Mouse (Mus musculus) cerebellum, adult 2 months (tissue): ENCODE measurements at regions not wholly inside any gene's neighbourhood (a gene's known extent, or its start where the extent isn't known, plus 50 kb on each side); places are given as distances from the start of the nearest gene placed in this dataset.
"Not testable (repeated sequence)": the region's sequence is repeated elsewhere in the genome, so short reads cannot be mapped to it uniquely, and the experiment has no call there.

Source experiments
- DNase-seq, 2 experiments: peaks; one replicate each; pipeline ENCODE4 v3.0.0; 2021
- H3K27ac ChIP-seq: fragments of 200-500 bp; 2 replicates; pipeline ENCODE4 v1.5.1; 2012; ENCODE audit warnings: low read length, control low read depth, inconsistent platforms; ENCODE audit not compliant: insufficient read depth
- H3K27me3 ChIP-seq: fragments of 200-500 bp; 2 replicates; pipeline ENCODE4 v1.6.1; 2012; ENCODE audit warnings: inconsistent platforms, mild to moderate bottlenecking, low read length, moderate library complexity; ENCODE audit not compliant: control insufficient read depth, insufficient read depth
- H3K4me1 ChIP-seq: fragments of 200-500 bp; 2 replicates; pipeline ENCODE4 v1.6.1; 2011; ENCODE audit warnings: low read length; ENCODE audit not compliant: control insufficient read depth, insufficient read depth
- H3K4me3 ChIP-seq: fragments of 200-500 bp; replicated peaks from 2 replicates; pipeline ENCODE3; 2011; ENCODE audit warnings: mild to moderate bottlenecking, low read depth, low read length, control low read depth; ENCODE audit not compliant: insufficient read depth
- CTCF ChIP-seq: fragments of 200-500 bp; IDR thresholded peaks from 2 replicates; pipeline ENCODE4 v1.5.1; 2011; ENCODE audit warnings: low read depth, mild to moderate bottlenecking, control low read depth, low read length, moderate library complexity, borderline replicate concordance; ENCODE audit not compliant: insufficient read depth
- POLR2A ChIP-seq: fragments of 200-500 bp; IDR thresholded peaks from 2 replicates; pipeline ENCODE4 v1.6.1; 2011; ENCODE audit warnings: low read length, control low read depth, borderline replicate concordance; ENCODE audit not compliant: insufficient read depth
- WGBS: fragments of 180-500 bp; shearing (Covaris S2); methylation state at CpG from one replicate; pipeline ENCODE4 v1.1.7; 2018; 5-methylcytosine and 5-hydroxymethylcytosine counted together

- WGBS = 96% methylated on average over 16 of the region's 16 CpGs
- not testable (repeated sequence) for H3K27me3 ChIP-seq
Measured at GRCm38 (mm10) chr8:118209301-118209700, 74.2 kb upstream of the Cdh13 start.

GRCm38 (mm10) chr8:118190866-118191265, 92.7 kb upstream of the Cdh13 start:
- Histone ChIP-seq H3K27ac (no peak overlapping the region), H3K4me1 (no peaks in the 10 kb centered on the region), H3K27me3 (no peaks in the 10 kb centered on the region), H3K4me3 (no peak overlapping the region)
- WGBS = 76% methylated on average over 6 of the region's 6 CpGs
- DNase-seq = no peak
- TF ChIP-seq CTCF (no peak), POLR2A (no peak)

More at GRCm38 (mm10) chr8:118209301-118209700, 74.2 kb upstream of the Cdh13 start:
- not testable (repeated sequence) for H3K4me1 ChIP-seq, H3K4me3 ChIP-seq, H3K27ac ChIP-seq, DNase-seq

- no peak for TF ChIP-seq POLR2A
- no peak for TF ChIP-seq CTCF
- Histone ChIP-seq H3K27ac (no peak overlapping the region), H3K27me3 (no peaks in the 10 kb centered on the region), H3K4me3 (no peak overlapping the region), H3K4me1 (no peaks in the 10 kb centered on the region)
- DNase-seq = no peak
- WGBS = 70% methylated on average over 15 of the region's 15 CpGs
Measured at GRCm38 (mm10) chr8:118189226-118189625, 94.3 kb upstream of the Cdh13 start.

DNA sequence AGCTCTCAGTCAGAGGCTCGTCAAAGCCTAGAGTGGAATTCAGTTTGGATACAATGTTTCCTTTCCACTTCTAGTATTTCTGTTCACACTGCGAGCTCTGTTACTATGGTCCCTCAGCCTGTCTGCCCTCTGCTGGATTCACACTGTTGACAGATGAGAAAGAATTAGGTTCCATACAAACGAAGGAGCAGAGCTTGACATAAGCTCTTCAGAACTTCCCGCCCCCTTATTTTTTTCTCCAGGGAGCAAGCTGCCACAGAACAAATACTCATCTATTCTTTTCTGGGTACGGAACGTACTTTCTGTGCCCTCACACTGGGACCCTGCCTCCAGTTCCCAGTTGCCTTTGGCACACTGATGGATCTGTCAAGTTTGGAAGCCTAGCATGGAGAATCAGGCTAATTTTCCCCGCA, 114.5 kb upstream of the Cdh13 start:
- Histone ChIP-seq H3K27me3 (no peaks in the 10 kb centered on the region), H3K4me3 (no peak overlapping the region), H3K4me1 (no peaks in the 10 kb centered on the region), H3K27ac (no peak overlapping the region)
- WGBS = 4% methylated on average over 7 of the region's 7 CpGs
- TF ChIP-seq CTCF = no peak
- no peak for TF ChIP-seq POLR2A
- DNase-seq = peak in 1 of 2 experiments; percentile 8

GRCm38 (mm10) chr8:118162171-118162570, 121.4 kb upstream of the Cdh13 start:
- Histone ChIP-seq H3K4me3 (no peak overlapping the region), H3K27ac (no peak overlapping the region), H3K4me1 (no peaks in the 10 kb centered on the region), H3K27me3 (no peaks in the 10 kb centered on the region)
- TF ChIP-seq POLR2A = no peak
- no peak for TF ChIP-seq CTCF
- WGBS = 4% methylated on average over 10 of the region's 10 CpGs
- peak; percentile 16 to 24 for DNase-seq

DNA sequence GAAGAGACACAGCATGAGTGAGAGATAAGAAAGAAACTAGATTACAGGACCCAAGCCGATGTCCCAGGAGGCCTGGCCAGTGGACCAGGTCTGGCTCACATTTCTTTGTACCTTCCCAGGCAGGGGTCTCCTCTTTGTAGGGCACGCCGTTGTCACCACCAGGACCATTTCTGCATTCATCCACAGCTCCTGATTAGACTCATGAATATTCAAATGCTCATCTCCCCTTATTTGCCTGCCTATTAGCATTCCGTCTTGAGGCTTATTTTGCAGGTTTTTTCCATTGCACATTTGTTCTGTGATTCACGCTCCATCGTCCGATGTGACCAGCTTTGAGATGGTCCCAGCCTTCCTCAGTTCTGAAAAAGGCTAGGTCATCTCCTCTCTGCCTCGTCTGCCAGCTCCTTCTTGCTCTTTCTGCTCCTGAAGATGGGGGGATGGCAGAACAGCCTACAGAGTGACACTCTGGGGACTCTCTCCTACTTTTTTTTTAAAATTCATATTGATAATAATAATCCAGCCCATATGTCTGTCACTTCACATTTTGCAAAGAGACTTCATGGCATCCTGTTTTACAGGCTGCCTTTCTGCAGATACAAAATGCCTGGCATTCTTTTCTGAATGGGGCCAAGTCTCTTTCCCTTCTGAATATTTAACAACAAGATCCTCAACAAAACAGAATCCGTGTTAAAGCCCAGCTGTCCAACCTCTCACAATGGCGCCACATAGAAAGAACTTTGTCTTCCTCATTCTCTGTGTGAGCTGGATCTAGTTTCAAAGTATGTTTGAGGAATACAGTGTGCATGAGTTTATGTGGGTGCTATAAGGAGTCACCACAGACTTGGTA, 136.0 kb upstream of the Cdh13 start:
- WGBS = 28% methylated on average over 10 of the region's 10 CpGs
- Histone ChIP-seq H3K4me1 (no peaks in the 10 kb centered on the region), H3K27me3 (no peaks in the 10 kb centered on the region), H3K27ac (no peak overlapping the region), H3K4me3 (no peak overlapping the region)
- TF ChIP-seq CTCF (no peak), POLR2A (no peak)
- no peak for DNase-seq

GRCm38 (mm10) chr8:118144546-118144945, 139.0 kb upstream of the Cdh13 start:
- peak; percentile 11 to 35 for DNase-seq
- TF ChIP-seq CTCF (no peak), POLR2A (no peak)
- H3K4me1 ChIP-seq = no peaks in the 10 kb centered on the region
- no peak overlapping the region for H3K4me3 ChIP-seq
- no peaks in the 10 kb centered on the region; the same call in 1 of the 2 replicates for H3K27me3 ChIP-seq
- H3K27ac ChIP-seq = no peak overlapping the region
- 27% methylated on average over 5 of the region's 5 CpGs for WGBS

- TF ChIP-seq CTCF (no peak), POLR2A (no peak)
- no peak for DNase-seq
- 57% methylated on average over 8 of the region's 8 CpGs for WGBS
Measured at GRCm38 (mm10) chr8:118142311-118142710, 141.2 kb upstream of the Cdh13 start.

More at GRCm38 (mm10) chr8:118142311-118142710, 141.2 kb upstream of the Cdh13 start:
- H3K27ac ChIP-seq = no peak overlapping the region
- H3K4me1 ChIP-seq = no peaks in the 10 kb centered on the region
- no peak overlapping the region for H3K4me3 ChIP-seq
- H3K27me3 ChIP-seq = no peaks in the 10 kb centered on the region; the same call in 1 of the 2 replicates
